Mouse (Mus musculus): ENCODE results near the gene Pex11b.
"Not testable (repeated sequence)": the region's sequence is repeated elsewhere in the genome, so short reads cannot be mapped to it uniquely, and the experiment has no call there.

The Pex11b gene

DNA sequence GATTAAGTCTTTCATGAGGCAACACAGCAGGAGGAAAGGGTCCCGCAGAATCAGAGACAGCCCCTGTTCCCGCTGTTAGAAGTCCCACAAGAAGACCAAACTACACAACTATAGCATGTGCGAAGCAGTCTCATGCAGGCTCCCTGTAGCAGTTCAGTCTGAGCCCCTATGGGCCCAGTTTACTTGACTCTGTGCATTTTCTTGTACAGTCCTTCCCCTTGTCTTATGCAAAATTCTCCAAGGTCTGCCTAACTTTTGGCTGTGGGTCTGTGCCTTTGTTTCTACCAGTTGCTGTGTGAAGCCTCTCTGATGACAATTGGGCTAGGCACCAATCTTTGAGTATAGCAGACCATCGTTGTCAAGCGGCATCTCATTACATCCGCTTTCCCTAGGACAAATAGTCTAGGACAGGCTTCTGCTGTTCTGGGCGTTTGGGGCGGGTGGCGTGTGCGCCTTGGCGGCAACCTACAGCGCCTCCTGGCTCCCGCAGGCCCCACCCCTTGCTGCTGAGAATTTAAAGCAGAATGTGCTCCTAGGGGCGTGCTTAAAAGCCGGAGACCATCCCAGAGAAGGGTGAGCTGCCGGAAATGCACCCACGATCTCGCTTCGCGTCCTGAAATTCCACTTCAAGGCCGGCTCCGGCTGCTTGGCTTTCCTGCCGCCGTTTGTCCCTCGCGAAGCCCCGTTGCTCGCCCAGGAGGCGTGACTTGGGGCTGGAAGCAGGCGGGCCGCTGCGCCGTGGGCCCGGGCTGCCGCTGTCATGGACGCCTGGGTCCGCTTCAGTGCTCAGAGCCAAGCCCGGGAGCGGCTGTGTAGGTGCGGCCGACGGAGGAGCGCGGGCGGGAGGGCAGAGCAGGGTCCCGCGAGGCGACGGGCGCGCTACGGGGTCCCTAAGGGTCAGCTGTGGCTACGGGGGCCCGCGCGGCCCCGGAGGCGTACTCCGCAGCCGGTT, at the start of gene Pex11b, which contains the start of gene Gm42957:
Gene Pex11b, plus strand, starts transcription at position 449 of the 952 bp plus-strand sequence.
Gene Gm42957, plus strand, starts transcription at position 547 of the 952 bp plus-strand sequence.
- DNase-seq = peak; percentile 93

DNA sequence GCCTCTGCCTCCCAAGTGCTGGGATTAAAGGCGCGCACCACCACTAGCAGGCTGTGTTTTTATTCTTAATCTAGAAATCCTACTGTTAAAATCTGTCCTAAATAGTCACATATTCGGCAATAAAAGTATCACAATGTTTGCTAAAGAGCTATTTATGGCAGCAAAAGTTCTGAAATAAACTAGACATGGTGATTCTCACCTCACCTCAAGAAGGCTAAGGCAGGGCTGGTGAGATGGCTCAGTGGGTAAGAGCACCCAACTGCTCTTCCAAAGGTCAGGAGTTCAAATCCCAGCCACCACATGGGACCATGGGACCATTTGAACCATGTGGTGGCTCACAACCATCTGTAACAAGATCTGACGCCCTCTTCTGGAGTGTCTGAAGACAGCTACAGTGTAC, 44.5 kb upstream of the Pex11b start:
- no peak for DNase-seq

DNA sequence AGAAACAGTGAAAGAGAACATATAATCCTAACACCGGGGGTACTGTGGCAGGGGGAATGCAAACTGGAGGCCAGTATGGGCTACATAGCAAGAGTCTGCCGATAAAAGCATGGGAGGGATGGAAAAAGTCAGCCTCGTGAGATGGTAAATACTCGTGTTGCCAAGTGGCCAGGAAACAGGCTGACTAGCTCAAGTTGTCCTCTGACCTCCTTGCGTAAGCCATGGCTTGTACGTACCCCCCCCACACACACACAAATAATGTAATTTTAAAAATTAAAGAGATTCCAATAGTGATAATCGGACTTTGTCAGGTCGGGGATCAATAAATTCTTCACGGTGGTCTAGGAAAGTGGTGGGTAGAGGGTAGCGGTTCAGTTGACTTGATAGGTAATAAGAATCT, 41.8 kb upstream of the Pex11b start:
- DNase-seq = peak; percentile 36 to 48

DNA sequence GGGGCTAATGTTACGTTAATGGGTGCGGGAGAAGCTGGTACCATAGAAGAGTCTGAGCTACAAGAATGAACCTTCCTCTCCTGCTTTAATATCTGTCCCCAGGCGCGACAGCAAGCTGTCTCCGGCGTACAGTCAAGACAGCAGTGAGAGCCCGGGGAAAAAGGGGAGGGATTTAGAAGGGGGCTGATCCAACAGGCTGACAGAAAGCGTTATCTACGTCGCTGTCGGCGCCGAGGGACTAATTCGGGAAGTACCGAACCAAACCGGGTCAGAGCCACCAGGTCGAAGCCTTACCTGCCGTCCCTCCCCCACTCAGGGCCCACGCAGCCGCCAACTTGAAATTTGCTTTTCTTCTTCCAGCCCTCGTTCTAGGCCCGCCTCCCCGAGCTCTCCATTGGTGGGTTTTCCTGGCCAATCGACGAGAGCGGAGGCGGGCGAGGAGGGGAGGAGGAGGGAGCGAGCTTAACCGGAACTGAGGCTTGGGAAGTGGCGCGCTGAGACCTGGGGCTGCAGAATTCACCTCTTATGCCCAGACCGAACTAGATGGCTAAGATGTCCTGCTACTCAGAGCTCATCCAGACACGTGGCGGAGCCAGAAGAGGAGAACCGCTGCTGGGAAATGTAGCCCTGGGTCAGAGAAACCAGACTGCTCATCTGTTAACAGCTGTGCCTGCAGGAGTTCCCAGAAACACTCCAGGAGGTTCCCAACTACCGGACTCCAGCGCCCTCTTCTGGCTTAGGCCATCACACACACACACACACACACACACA, 41.2 kb upstream of the Pex11b start, which contains the start of gene Polr3gl:
Gene Polr3gl, minus strand, starts transcription at position 392 of the 771 bp plus-strand sequence.
- peak; percentile 97 for DNase-seq

DNA sequence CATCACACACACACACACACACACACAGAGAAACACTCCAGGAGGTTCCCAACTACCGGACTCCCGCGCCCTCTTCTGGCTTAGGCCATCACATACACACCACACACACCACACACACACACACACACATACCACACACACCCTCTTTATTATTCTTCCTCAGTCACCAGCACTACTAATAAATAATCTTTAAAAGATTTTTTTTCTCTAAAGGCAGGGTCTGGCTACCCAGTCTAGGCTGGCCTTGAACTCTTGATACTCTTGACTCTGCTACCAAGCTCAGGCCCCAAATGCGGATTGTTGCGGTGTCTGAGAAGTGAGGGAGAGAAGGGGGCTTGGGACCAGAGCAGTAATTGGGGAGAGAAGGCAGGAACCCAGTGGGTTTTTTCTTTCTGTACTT, 40.3 kb upstream of the Pex11b start:
- no peak for DNase-seq

DNA sequence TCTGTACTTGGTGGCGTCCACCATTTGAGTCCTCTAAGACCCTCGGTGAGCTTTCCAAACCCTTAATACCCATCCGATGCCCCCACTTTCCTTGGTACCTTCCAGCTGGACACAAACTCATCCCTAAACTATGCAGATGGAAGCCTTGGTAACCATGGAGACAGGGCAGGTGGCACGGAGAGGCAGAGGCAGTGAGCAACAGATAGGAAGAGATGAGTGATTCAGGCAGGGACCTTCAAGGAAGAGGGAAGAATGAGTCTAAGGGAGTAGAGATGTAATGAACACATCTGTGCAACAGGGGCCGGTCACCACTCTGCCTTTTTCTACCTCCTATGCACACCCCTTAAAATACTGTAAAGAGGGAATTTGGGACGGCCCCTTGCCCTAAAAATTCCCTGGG, 39.5 kb upstream of the Pex11b start:
- DNase-seq = peak; percentile 57 to 64

DNA sequence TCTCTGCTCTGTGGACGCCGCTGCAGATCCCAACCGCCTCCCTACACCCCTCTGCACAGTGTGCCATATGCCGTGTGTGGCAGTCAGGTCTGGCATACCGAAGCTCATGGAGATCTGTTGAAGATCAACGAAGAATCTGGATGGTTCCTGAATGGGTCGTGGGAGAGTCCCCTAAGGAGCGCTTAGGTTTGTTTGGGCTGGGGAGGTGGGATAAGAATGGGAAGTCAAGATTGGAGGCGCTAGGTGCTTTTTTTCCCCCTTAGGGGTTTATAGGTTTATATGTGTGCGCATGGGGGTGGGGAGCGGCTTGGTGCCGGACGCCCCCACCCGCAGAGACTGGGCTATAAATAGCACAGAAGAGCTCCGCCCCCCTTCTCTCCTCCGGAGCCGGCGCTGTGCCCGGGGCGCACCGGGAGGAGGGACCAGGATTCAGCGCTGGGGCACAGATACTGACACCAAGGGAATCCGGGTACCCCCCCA, 38.9 kb upstream of the Pex11b start, which contains the start of gene Ankrd34a:
Gene Ankrd34a, plus strand, starts transcription at position 409 of the 480 bp plus-strand sequence.
- peak; percentile 93 to 96 for DNase-seq

DNA sequence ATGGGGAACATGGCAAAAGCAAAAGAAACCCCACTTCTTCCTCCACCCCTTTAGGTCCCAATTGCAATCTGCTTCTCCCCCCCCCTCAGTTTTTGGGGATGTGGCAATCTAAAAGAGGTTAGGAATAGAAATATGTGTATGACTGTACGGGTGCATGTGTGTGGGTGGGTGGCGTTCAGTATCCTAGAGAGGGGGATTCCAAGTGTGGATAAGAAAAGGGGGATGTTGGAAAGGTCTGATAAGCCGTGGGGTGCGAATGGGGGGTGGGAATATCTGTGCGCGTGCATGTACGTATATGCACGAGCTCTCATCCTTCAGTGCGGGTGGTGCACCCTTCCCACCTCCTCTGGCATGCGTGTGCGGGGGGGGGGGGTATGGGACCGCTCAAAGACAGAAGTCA, 38.3 kb upstream of the Pex11b start:
- DNase-seq = peak in 1 of 2 experiments; percentile 65

DNA sequence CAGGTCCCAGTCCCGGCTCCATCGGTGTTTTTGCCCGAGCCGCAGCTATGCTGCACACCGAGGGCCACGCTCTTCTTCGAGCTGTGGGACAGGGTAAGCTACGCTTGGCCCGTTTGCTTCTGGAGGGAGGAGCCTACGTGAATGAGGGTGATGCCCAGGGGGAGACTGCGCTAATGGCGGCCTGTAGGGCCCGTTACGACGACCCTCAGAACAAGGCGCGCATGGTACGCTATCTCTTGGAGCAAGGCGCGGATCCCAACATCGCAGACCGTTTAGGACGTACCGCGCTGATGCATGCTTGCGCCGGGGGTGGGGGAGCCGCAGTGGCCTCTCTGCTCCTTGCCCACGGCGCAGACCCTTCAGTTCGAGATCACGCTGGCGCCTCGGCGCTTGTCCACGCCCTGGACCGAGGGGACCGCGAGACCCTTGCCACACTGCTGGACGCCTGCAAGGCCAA, 37.7 kb upstream of the Pex11b start:
- peak; percentile 70 for DNase-seq

DNA sequence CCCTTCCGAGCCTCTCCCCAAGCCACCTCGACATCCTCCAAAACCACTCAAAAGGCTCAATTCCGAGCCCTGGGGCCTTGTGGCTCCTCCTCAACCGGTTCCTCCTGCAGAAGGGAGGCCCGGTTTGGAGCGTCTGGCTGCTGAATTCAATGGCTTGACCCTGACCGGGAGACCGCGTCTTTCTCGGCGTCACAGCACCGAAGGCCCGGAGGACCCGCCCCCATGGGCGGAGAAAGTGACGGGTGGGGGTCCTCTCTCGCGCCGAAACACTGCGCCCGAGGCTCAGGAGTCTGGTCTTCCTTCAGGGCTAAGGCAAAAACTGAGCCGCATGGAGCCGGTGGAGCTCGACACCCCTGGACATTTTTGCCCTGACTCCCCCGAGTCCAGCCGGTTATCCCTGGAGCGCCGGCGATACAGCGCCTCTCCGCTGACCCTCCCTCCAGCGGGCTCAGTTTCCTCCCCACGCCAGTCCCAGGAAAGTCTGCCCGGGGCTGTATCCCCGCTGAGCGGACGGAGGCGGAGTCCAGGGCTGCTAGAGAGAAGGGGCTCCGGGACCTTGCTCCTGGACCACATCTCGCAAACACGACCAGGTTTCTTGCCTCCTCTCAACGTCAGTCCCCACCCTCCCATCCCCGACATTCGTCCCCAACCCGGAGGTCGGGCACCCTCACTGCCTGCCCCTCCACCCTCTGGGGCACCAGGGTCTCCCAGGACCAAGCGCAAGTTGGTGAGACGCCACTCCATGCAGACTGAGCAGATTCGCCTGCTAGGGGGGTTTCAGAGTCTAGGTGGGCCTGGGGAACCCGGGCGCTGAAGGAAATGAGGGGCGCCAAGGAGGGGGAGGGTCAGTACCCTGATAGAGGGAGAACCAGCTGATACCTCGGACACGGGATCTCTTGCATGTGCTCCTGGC, 36.8 kb upstream of the Pex11b start:
- peak; percentile 73 to 75 for DNase-seq

DNA sequence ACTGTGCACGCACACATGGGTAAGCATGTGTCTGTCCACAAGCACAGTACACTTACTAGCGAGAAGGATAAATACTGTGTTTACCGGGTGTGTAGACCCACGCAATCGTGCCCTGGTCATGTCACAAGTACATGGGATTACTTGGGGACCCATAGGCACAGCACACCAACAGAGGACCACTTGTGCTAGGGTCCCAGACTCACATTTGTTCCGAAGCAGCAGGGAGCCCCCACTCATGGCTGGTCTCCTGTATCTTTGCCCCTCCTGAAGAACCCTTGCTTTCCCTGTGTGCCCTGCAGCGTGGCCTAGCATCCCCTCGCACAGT, 36.1 kb upstream of the Pex11b start:
- peak in 1 of 2 experiments; percentile 37 for DNase-seq

DNA sequence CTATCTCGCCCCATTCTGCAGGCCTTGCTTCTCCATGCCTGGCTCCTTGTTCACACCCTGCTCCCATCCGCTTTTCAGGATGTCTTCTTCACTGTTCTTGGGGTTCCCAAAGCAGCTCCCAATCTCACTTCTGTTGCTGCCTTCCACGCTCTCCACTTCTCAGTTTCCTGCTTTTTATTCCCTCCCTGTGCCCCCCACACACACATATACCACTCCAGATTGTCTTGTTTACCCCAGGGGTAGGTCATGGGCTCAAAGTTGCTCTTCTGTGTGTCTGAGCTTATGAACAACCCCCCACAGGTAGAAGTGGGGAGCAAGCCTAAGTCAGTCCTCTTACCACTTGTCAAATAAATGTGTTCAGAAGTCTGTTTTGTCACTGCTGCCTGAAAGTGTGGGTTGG, 35.8 kb upstream of the Pex11b start:
- DNase-seq = no peak

DNA sequence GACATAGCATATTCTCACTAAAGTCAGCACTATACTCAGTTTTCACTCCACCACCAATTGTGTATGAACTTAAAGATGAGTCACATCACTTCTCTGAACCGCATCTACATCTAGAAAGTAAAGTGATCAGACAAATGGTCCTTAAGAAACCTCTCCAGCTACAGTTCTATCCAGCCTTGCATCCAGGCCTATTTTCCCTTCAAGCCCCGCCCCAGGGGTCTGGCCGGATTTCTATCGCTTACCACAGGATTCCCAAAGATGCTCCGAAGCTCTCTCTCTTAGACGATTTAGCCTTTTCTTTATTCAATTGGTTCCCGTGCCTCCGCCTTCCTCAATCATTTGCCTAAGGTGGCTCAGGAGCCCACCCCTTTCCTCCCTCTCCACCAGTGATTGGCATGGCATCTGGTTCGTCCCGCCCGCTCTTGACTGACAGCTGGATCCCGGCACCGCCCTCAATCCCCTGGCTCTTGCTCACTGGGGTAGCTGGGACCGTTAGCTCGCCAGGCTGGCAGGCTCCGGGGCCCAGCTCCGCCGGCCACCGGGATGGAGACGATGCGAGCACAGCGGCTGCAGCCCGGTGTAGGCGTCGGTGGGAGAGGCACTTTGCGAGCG, 34.4 kb upstream of the Pex11b start, which contains the start of gene Lix1l:
Gene Lix1l, plus strand, starts transcription at position 511 of the 612 bp plus-strand sequence.
- peak; percentile 88 to 92 for DNase-seq

DNA sequence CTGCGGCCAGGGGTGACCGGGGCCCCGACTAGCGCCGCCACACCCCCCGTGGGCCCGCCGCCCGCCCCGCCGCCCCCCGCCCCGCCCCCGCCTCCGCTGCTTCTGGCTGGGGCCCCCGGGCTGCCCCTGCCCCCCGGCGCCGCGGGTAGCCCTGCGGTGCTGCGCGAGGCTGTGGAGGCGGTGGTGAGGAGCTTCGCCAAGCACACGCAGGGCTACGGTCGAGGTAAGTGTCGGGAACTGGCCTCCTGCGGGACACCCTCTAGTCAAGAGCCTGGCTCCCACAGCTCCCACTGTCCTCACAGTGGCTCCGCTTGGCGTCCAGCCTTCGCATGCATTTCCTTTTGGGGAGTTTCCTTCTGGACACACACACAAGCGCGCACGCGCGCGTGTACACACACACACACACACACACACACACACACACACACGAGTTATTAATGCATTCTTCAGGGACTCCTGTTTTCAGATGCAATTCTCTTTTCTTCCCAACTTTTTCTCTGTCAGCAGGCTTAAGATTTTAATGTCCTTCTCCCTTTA, 33.9 kb upstream of the Pex11b start:
- DNase-seq = peak; percentile 74 to 80

DNA sequence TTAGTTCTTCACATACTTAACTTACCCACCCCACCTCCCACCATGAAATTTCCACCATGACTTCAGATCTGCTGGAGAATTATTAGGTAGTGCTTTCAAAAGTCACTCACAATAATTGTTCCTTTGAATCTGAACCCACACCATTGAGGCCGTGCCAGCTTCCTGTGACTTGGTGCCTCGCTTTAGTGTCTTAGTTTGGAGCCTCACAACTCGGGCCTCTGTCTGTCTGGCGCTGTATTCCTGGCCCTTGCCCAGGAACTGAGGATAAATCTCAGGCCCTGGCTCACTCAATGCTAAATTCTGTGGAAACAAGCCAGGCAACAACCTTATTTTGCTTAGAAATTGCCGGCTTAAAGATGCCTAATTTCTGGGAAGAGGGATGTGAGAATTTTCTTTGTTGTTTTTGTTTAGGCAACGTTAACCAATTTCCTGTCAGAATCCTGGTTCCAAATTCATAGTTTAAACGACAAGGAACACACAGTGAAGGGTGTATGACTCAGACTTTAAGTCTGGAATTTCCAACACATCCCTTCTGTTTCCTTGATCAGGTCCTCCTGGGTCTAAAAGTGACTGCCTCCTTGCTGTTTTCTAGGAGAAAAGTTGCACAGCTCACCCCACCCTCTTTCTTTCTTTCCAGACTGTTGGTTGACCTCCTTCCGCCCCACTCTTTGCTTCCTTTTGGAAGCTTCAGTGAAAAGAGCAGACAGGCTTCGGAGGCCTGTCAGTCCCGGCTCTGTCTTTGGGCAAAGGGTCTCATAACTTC, 33.1 kb upstream of the Pex11b start:
- peak in 1 of 2 experiments; percentile 51 for DNase-seq

DNA sequence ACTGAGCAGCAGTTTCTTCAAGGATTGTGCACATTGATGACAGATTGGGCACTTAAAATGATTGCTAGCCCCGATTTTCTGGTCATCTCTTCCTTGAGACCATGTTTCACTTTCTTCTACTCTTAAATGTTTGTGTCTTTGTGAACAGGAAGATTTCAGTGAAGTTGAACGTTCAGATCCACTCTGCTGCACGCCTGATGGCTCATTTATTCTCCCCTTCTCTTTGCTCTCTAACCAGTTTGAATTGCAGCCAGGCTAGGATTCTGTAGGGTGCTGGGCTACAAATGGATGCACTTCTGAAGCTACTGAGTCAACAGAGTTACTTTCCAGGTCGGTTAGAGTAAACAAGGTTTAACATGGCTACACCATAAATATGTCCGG, 32.5 kb upstream of the Pex11b start:
- no peak for DNase-seq

DNA sequence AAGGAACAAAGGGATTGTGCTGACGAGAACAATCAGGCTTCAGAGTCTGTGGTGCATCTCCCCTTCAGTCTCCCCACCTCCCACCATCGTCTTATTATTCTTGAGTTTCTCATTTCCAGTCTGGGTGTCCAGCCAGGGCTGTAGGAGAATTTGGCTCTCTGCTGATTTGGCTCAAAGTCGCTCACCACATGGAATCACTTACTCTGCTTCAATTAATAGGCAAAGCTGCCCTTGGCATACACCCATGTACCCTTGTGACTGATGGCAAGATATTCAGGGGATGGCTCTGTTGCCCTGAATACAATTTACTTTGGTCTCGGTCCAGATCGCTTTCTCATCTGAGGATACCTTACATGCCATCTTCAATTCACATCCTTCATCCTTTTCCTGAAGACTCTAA, 31.9 kb upstream of the Pex11b start:
- peak; percentile 55 to 69 for DNase-seq

DNA sequence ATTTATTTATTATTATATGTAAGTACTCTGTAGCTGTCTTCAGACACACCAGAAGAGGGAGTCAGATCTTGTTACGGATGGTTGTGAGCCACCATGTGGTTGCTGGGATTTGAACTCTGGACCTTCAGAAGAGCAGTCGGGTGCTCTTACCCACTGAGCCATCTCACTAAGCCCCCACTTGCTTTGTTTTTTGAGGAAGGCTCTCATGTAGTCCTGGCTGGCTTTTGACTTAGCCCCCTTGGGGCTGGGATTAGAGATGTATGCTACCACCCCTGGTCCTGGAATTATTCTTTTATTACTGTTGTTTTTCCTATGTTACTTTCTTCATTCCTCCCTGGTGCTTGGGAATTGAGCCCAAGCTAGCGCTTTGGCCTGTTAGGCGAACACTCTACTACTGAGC, 29.2 kb upstream of the Pex11b start:
- not testable (repeated sequence) for DNase-seq

DNA sequence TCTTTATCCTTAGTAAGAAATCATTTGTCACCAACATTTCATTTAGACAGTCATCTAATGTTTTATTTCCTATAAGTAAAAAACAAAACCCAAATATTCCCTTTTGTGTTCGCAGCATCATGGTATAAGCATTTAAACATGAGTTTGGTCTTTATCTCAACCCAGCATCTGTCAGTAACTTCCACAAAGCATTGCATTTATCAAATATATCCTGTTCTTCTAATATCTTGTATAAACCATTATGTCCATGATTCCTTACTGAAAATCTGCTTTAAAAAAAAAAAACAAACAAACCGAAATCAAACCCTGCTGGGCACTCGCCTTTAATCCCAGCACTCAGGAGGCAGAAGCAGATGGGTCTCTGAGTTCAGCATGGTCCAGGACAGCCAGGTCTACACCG, 28.6 kb upstream of the Pex11b start:
- no peak for DNase-seq

DNA sequence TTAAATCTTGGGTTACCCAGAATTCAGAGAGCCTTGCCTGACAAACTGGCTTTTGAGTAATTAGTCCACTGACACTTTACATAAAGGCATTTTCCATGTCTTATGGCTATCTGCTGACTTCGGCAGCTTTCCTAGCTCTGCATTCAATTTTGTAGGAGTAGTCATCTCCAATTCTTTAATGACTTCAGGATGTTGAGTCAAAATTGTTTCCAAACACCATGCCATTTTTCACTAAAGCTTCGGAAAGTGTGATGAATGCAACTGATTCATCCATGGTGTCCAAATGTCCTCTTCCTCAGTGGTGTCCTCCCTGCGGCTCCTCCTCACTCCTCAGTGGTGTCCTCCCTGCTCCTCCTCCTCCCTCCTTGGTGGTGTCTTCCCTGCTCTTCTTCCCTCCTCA, 17.2 kb upstream of the Pex11b start:
- no peak for DNase-seq

DNA sequence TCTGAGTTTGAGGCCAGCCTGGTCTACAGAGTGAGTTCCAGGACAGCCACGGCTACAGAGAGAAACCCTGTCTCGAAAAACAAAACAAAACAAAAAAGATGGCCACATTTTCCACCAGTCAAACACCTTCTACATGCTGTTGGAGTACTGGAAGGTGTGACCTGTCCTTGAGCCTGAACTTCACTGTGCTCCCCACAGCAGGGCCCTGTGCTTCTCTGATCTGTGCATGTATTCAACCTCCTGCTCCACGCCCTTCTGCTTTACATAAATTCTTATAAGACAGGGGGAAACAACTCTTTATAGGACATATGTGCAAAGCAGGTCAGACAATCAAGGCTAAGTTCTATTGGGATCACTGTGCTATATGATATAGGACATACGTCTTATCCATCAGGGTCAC, 12.0 kb upstream of the Pex11b start:
- DNase-seq = no peak
